ENCODE assay signal across 9 mouse cellular contexts in the genomic region with DNA sequence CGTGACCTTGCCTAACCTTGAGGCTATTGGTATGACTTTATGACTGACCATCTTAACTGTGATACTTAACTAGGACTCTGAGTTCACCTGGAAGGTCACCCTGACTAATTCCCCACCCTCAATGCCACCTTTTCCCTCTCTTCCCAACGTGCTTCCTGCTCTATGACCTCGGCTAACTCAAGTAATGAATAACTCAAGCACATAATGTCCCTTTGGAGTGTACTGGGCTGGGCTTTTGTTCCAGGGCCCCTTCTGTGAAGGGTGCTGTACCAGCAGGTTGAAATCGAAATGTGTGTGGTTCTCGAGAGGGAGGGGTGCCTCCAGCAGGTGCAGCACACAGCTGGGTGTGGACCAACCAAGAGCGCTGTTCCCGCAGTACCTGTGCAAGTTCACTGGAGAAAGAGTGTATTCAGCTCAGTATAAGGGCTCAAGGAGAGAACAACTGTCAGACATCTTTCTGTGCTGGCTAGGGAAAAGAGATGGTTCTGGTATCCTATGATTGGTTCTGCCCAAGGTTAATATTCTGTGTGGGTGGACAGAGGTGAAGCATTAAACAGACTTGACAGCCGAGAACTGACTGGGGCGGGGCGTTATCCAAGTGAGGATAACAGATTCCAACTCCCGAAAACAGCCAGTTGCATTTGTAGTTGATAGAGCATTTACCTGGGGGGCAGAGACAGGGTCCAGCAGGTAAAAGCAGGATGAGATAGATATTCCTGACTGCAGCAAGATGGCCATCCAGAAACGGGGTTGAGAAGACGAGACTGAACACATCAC. TPM values are rescaled to one million over a fixed set of nuclear protein-coding genes. Genes with fewer than 3 reads are reported as not detected.
DNase-seq lines count a peak whose midpoint lies in the region; ATAC-seq and TF ChIP-seq lines count a peak whose summit lies in the region.
"Had no signal": no experiment of that assay in that cellular context is flagged by ENCODE, and none has a peak within 500 bp of the region (broad histone marks: within the 10 kb centered on the region; RNA-seq: fewer than 3 reads in every experiment).

No protein-coding gene starts in this region.

- no peak for ATAC-seq in heart, embryonic 11.5 days (replicated peaks; ENCODE audit: insufficient number of reproducible peaks, low FRiP score, low TSS enrichment)
- ATAC-seq in hindbrain, postnatal 0 days = no peak
- ATAC-seq in lung, embryonic 15.5 days (ENCODE audit: borderline replicate concordance, extremely low read depth, low FRiP score, low TSS enrichment) = no peak

- peak overlapping the region; percentile 8 for H3K4me3 ChIP-seq in heart, embryonic 11.5 days (ENCODE audit: low read depth, low read length)
- 0 out of 2 replicates have a peak overlapping the region, but pooled peaks have one; percentile 29 for H3K4me3 ChIP-seq in E14TG2a.4 (replicated peaks; ENCODE audit: low read length)
- H3K4me3 ChIP-seq in hindbrain, postnatal 0 days (ENCODE audit: low read length) = no peak overlapping the region
- no peak overlapping the region for H3K4me3 ChIP-seq in lung, embryonic 15.5 days
- H3K4me3 ChIP-seq: limb, embryonic 13.5 days had no signal

- no peak for DNase-seq in heart, postnatal 36 days
- no peak for DNase-seq in hindbrain, postnatal 0 days (ENCODE audit: low spot score)
- DNase-seq in embryo, embryonic 11 days = no peak
- no peak for DNase-seq in B cell, adult 2 months
- no peak for DNase-seq in left cerebral cortex, postnatal 10 days (ENCODE audit: extremely low spot score in 1 of 2, low spot score in 2 of 2)

- intact Hi-C loops in heart, postnatal 36 days (cut with DNase I) = loop anchor here (10.0 kb wide), 1 partner anchor 224 kb away; no protein-coding TSS in a partner anchor
- intact Hi-C loops in left cerebral cortex, postnatal 10 days (cut with DNase I) = loop anchor here (5.0 kb wide), 1 partner anchor 81 kb away; no protein-coding TSS in a partner anchor

- H3K36me3 ChIP-seq in heart, embryonic 11.5 days (ENCODE audit: control insufficient read depth, insufficient read depth, low read length) = no peaks in the 10 kb centered on the region
- no peaks in the 10 kb centered on the region for H3K36me3 ChIP-seq in E14TG2a.4 (ENCODE audit: insufficient read depth, low read length)
- no peaks in the 10 kb centered on the region for H3K36me3 ChIP-seq in hindbrain, postnatal 0 days (ENCODE audit: insufficient read depth, low read length)
- H3K36me3 ChIP-seq in lung, embryonic 15.5 days = no peaks in the 10 kb centered on the region
- H3K36me3 ChIP-seq: limb, embryonic 13.5 days had no signal

- 67% methylated on average over 13 of the region's 13 CpGs for WGBS in heart, embryonic 11.5 days (ENCODE audit: insufficient replicate concordance)
- WGBS in hindbrain, postnatal 0 days = 71% methylated on average over 13 of the region's 13 CpGs
- 57% methylated on average over 13 of the region's 13 CpGs for WGBS in lung, embryonic 15.5 days

- no peaks in the 10 kb centered on the region for H3K9me3 ChIP-seq in heart, embryonic 11.5 days (replicated peaks; ENCODE audit: control insufficient read depth, low read length)
- H3K9me3 ChIP-seq in E14TG2a.4 (ENCODE audit: low read length) = no peaks in the 10 kb centered on the region
- no peaks in the 10 kb centered on the region for H3K9me3 ChIP-seq in hindbrain, postnatal 0 days (ENCODE audit: low read length)
- H3K9me3 ChIP-seq in lung, embryonic 15.5 days = no peaks in the 10 kb centered on the region
- H3K9me3 ChIP-seq: limb, embryonic 13.5 days had no signal

- H3K9ac ChIP-seq in heart, embryonic 11.5 days (ENCODE audit: low read depth, low read length) = peak overlapping the region; percentile 49; the same call in 1 of the 2 replicates
- H3K9ac ChIP-seq in hindbrain, postnatal 0 days (replicated peaks; ENCODE audit: low read length) = 0 out of 2 replicates have a peak overlapping the region, but pooled peaks have one; percentile 18
- H3K9ac ChIP-seq in lung, embryonic 15.5 days = no peak overlapping the region
- H3K9ac ChIP-seq: limb, embryonic 13.5 days had no signal

- H3K27ac ChIP-seq in heart, embryonic 11.5 days (ENCODE audit: low read depth, low read length) = peak overlapping the region; percentile 79
- H3K27ac ChIP-seq in hindbrain, postnatal 0 days = peak overlapping the region; percentile 36; the same call in 1 of the 2 replicates
- H3K27ac ChIP-seq in lung, embryonic 15.5 days = 0 out of 2 replicates have a peak overlapping the region, but pooled peaks have one; percentile 15
- H3K27ac ChIP-seq: limb, embryonic 13.5 days had no signal

- peaks cover 5% of the 10 kb centered on the region for H3K27me3 ChIP-seq in heart, embryonic 11.5 days (ENCODE audit: control insufficient read depth, insufficient read depth, low read length)
- peaks cover 8% of the 10 kb centered on the region; the same call in 1 of the 2 replicates for H3K27me3 ChIP-seq in E14TG2a.4 (ENCODE audit: insufficient read depth, low read length)
- no peaks in the 10 kb centered on the region for H3K27me3 ChIP-seq in hindbrain, postnatal 0 days (ENCODE audit: insufficient read depth, low read length)
- H3K27me3 ChIP-seq in lung, embryonic 15.5 days = peaks cover 37% of the 10 kb centered on the region

- peak overlapping the region; percentile 51 for H3K4me2 ChIP-seq in heart, embryonic 11.5 days
- H3K4me2 ChIP-seq in hindbrain, postnatal 0 days (ENCODE audit: low read depth, low read length) = peak overlapping the region; percentile 41
- peak overlapping the region; percentile 4 for H3K4me2 ChIP-seq in lung, embryonic 15.5 days
- H3K4me2 ChIP-seq: limb, embryonic 13.5 days had no signal

- peaks cover 18% of the 10 kb centered on the region for H3K4me1 ChIP-seq in heart, embryonic 11.5 days (ENCODE audit: control insufficient read depth, insufficient read depth, low read length)
- H3K4me1 ChIP-seq in E14TG2a.4 (replicated peaks; ENCODE audit: low read depth, low read length) = peaks cover 55% of the 10 kb centered on the region
- peaks cover 16% of the 10 kb centered on the region for H3K4me1 ChIP-seq in hindbrain, postnatal 0 days (ENCODE audit: insufficient read depth, low read length)
- H3K4me1 ChIP-seq in lung, embryonic 15.5 days = peaks cover 21% of the 10 kb centered on the region

- TF ChIP-seq CTCF in E14TG2a.4 (conservative IDR thresholded peaks at IDR 0.05; ENCODE audit: low read length) = no peak
- no peak for TF ChIP-seq CTCF in hindbrain, postnatal 0 days (IDR thresholded peaks at IDR 0.05; ENCODE audit: low read depth)

RNA-seq across cellular contexts. Expression of gene Atp1b1, which starts 3.0 kb away (rescaled TPM):
- polyA plus RNA-seq in heart, embryonic 11.5 days (2014; fragmentation: Nextera tagmentation; extraction: Ambion mirVana) = 235 and 350 TPM in 2 replicates
- 100 to 1,000 TPM; 382 to 399 TPM for total RNA-seq in heart, postnatal 36 days (2021)
- 283 and 393 TPM in 2 replicates for total RNA-seq in hindbrain, postnatal 0 days (2014; rRNA removed)
- 629 and 642 TPM in 2 replicates for polyA plus RNA-seq in hindbrain, postnatal 0 days (2015; fragmentation: Nextera tagmentation; extraction: Ambion mirVana)
- polyA plus RNA-seq in lung, embryonic 15.5 days (2015; fragmentation: Nextera tagmentation; extraction: Ambion mirVana) = 81.1 and 98.2 TPM in 2 replicates
- 1,000 to 10,000 TPM; 1,479 to 1,505 TPM for total RNA-seq in left cerebral cortex, postnatal 10 days (2021)

Comparison
In these comparisons a context has a peak if more than half of its experiments do, and no peak if none do; other contexts are left out.
1. H3K27ac ChIP-seq: peak in every context shown above with its lines; median percentile 79 in heart, embryonic 11.5 days; 36 in hindbrain, postnatal 0 days; 15 in lung, embryonic 15.5 days.
2. H3K4me3 ChIP-seq: peak in heart, embryonic 11.5 days (single experiment) and E14TG2a.4 (single experiment); none in hindbrain, postnatal 0 days (single experiment) and lung, embryonic 15.5 days (single experiment).
3. Peak in every context shown above with its lines, with median percentiles within 50 percentile points of each other: H3K4me2 ChIP-seq.